Mouse (Mus musculus) ES-Bruce4 (cell line): ENCODE measurements at regions not wholly inside any gene's neighbourhood (a gene's known extent, or its start where the extent isn't known, plus 50 kb on each side); places are given as distances from the start of the nearest gene placed in this dataset.

Experiments used
- CTCF ChIP-seq: IDR thresholded peaks from one replicate; pipeline ENCODE4 v1.8.1; 2011; ENCODE audit warnings: low read depth, low read length
- EP300 ChIP-seq: IDR thresholded peaks from 2 replicates; pipeline ENCODE4 v1.6.1; 2011; ENCODE audit warnings: low read depth, low read length; ENCODE audit not compliant: insufficient read depth
- POLR2A ChIP-seq: IDR thresholded peaks from one replicate; pipeline ENCODE4 v1.8.1; 2011; ENCODE audit warnings: low read length; ENCODE audit not compliant: insufficient read depth

GRCm38 (mm10) chr17:52079316-52079715 is 246.2 kb upstream of the Satb1 start:
- TF ChIP-seq EP300 (no peak), CTCF (no peak), POLR2A (no peak)
